Mouse (Mus musculus) megakaryocyte-erythroid progenitor cell, adult 5-6 weeks (primary cell): ENCODE data around the gene Nkpd1. TPM values are rescaled to one million over a fixed set of nuclear protein-coding genes. Genes with fewer than 3 reads are reported as not detected.

ENCODE experiments used
- ATAC-seq: replicated peaks from 2 replicates; pipeline ENCODE4 v1.8.0; 2016; ENCODE audit warnings: mild to moderate bottlenecking, inconsistent platforms; ENCODE audit not compliant: severe bottlenecking, poor library complexity, low FRiP score, low TSS enrichment
- total RNA-seq, 2 experiments: library from RNA; stranded (forward) in 1 of 2; stranded (reverse) in 1 of 2; fragments of 200-1000, 215-1000 nt in 1 of 2; fragments of >200 nt in 1 of 2; fragmentation: Nextera tagmentation in 1 of 2; gene quantifications; 2 replicates each; pipeline ENCODE4 v1.2.3; 2014 to 2017

The Nkpd1 gene
- total RNA-seq, 2 experiments from 2014 or later: not detected

GRCm38 (mm10) chr7:19541681-19542154 is 24.1 kb downstream of the Nkpd1 start:
- no peak for ATAC-seq

- peak; percentile 21; the same call in 1 of the 2 replicates for ATAC-seq
Observed at GRCm38 (mm10) chr7:19542155-19542691, 24.6 kb downstream of the Nkpd1 start.

GRCm38 (mm10) chr7:19543584-19543983 is 25.9 kb downstream of the Nkpd1 start:
- peak; percentile 51; the same call in 1 of the 2 replicates for ATAC-seq

GRCm38 (mm10) chr7:19546007-19546406 is 28.4 kb downstream of the Nkpd1 start:
- no peak for ATAC-seq

GRCm38 (mm10) chr7:19547344-19547969 is 29.8 kb downstream of the Nkpd1 start:
- no peak for ATAC-seq

GRCm38 (mm10) chr7:19549394-19549793 is 31.8 kb downstream of the Nkpd1 start:
- no peak for ATAC-seq

GRCm38 (mm10) chr7:19551634-19552033 is 34.0 kb downstream of the Nkpd1 start:
- ATAC-seq: no peak

- ATAC-seq: no peak
Observed at GRCm38 (mm10) chr7:19552443-19552842, 34.8 kb downstream of the Nkpd1 start.

- ATAC-seq: no peak
Observed at GRCm38 (mm10) chr7:19554168-19554567, 36.5 kb downstream of the Nkpd1 start.

GRCm38 (mm10) chr7:19557086-19557485 is 39.4 kb downstream of the Nkpd1 start:
- no peak for ATAC-seq

GRCm38 (mm10) chr7:19557982-19558900 is 40.6 kb downstream of the Nkpd1 start:
- no peak for ATAC-seq

- ATAC-seq: no peak
Observed at GRCm38 (mm10) chr7:19558965-19559364, 41.3 kb downstream of the Nkpd1 start.

- no peak for ATAC-seq
Observed at GRCm38 (mm10) chr7:19560491-19561260, 43.0 kb downstream of the Nkpd1 start.

- ATAC-seq: no peak
Observed at GRCm38 (mm10) chr7:19561431-19561764, 43.8 kb downstream of the Nkpd1 start.

GRCm38 (mm10) chr7:19561765-19562642 is 44.4 kb downstream of the Nkpd1 start:
- peak; percentile 61 for ATAC-seq

GRCm38 (mm10) chr7:19562643-19563410 is 45.2 kb downstream of the Nkpd1 start, which contains the start of gene Ppp1r37:
Gene Ppp1r37 (minus strand): TSS chr7:19563076.
- ATAC-seq: no peak

- peak; percentile 73 for ATAC-seq
Observed at GRCm38 (mm10) chr7:19563884-19564283, 46.2 kb downstream of the Nkpd1 start.

GRCm38 (mm10) chr7:19564455-19564854 is 46.8 kb downstream of the Nkpd1 start:
- ATAC-seq: no peak
